ENCODE assay signal across 21 mouse cellular contexts in genomic region chr12:54290311-54290710, GRCm38 (mm10).
DNase-seq lines count a peak whose midpoint lies in the region; ATAC-seq and TF ChIP-seq lines count a peak whose summit lies in the region.
"Had no signal": no experiment of that assay in that cellular context is flagged by ENCODE, and none has a peak within 500 bp of the region (broad histone marks: within the 10 kb centered on the region; RNA-seq: fewer than 3 reads in every experiment).

No protein-coding gene starts in this region.

- no peak for TF ChIP-seq EP300 in stomach, postnatal 0 days (optimal IDR thresholded peaks at IDR 0.05)

- no peak for TF ChIP-seq CTCF in stomach, postnatal 0 days (IDR thresholded peaks at IDR 0.05; ENCODE audit: low read depth)

- H3K4me2 ChIP-seq in forebrain, embryonic 15.5 days (replicated peaks) = no peak overlapping the region
- no peak overlapping the region for H3K4me2 ChIP-seq in stomach, postnatal 0 days (replicated peaks; ENCODE audit: low read depth)
- H3K4me2 ChIP-seq: embryonic facial prominence, embryonic 12.5 days; forebrain, embryonic 12.5 days had no signal

- H3K4me3 ChIP-seq in forebrain, embryonic 10.5 days = no peak overlapping the region
- H3K4me3 ChIP-seq in forebrain, embryonic 15.5 days = no peak overlapping the region
- no peak overlapping the region for H3K4me3 ChIP-seq in stomach, postnatal 0 days (ENCODE audit: low read depth, low read length)
- H3K4me3 ChIP-seq: embryonic facial prominence, embryonic 10.5 days; embryonic facial prominence, embryonic 12.5 days; forebrain, embryonic 12.5 days had no signal

- ATAC-seq in forebrain, embryonic 15.5 days (replicated peaks) = no peak
- ATAC-seq in stomach, postnatal 0 days (ENCODE audit: low FRiP score, low TSS enrichment) = no peak
- ATAC-seq: forebrain, embryonic 14.5 days; forebrain, postnatal 0 days had no signal

- H3K27ac ChIP-seq in forebrain, embryonic 10.5 days = no peak overlapping the region
- no peak overlapping the region for H3K27ac ChIP-seq in forebrain, embryonic 15.5 days (replicated peaks)
- H3K27ac ChIP-seq in stomach, postnatal 0 days (replicated peaks) = no peak overlapping the region
- H3K27ac ChIP-seq: embryonic facial prominence, embryonic 10.5 days; embryonic facial prominence, embryonic 12.5 days; forebrain, embryonic 12.5 days had no signal

- DNase-seq in forebrain, embryonic 10.5 days (ENCODE audit: extremely low spot score, low spot score) = peak; percentile 5
- DNase-seq in thymus, postnatal 0 days (ENCODE audit: low spot score) = peak; percentile 65
- no peak for DNase-seq in thymus, adult 18-20 months
- peak; percentile 59 for DNase-seq in 416B (ENCODE audit: low read depth)
- DNase-seq in stomach, postnatal 0 days (ENCODE audit: low spot score) = peak; percentile 4
- no peak for DNase-seq in kidney, postnatal 4 days
- DNase-seq: adrenal gland, adult 2 months; adrenal gland, postnatal 10 days; adrenal gland, postnatal 25 days; cerebellum, adult 11 months; cerebellum, adult 18-20 months; cerebellum, adult 8-10 months; cerebellum, adult 9-11 months; cerebellum, postnatal 14 days; cerebellum, postnatal 36 days; forebrain, postnatal 0 days had no signal

- H3K27me3 ChIP-seq in forebrain, embryonic 10.5 days (ENCODE audit: poor library complexity, severe bottlenecking) = no peaks in the 10 kb centered on the region
- H3K27me3 ChIP-seq in forebrain, embryonic 15.5 days = no peaks in the 10 kb centered on the region
- no peaks in the 10 kb centered on the region for H3K27me3 ChIP-seq in stomach, postnatal 0 days (ENCODE audit: control insufficient read depth, insufficient read depth, low read length)
- H3K27me3 ChIP-seq: embryonic facial prominence, embryonic 12.5 days had no signal

- H3K4me1 ChIP-seq in forebrain, embryonic 10.5 days = peaks cover 30% of the 10 kb centered on the region
- H3K4me1 ChIP-seq in forebrain, embryonic 15.5 days = peaks cover 27% of the 10 kb centered on the region
- no peaks in the 10 kb centered on the region; the same call in 1 of the 2 replicates for H3K4me1 ChIP-seq in stomach, postnatal 0 days (replicated peaks; ENCODE audit: control insufficient read depth, insufficient read depth)

- no peaks in the 10 kb centered on the region for H3K36me3 ChIP-seq in forebrain, embryonic 10.5 days (replicated peaks)
- H3K36me3 ChIP-seq in forebrain, embryonic 15.5 days = no peaks in the 10 kb centered on the region
- no peaks in the 10 kb centered on the region for H3K36me3 ChIP-seq in stomach, postnatal 0 days (ENCODE audit: control insufficient read depth, insufficient read depth, low read length)
- H3K36me3 ChIP-seq: embryonic facial prominence, embryonic 10.5 days; embryonic facial prominence, embryonic 12.5 days; forebrain, embryonic 12.5 days had no signal

- no peaks in the 10 kb centered on the region for H3K9me3 ChIP-seq in forebrain, embryonic 10.5 days
- no peaks in the 10 kb centered on the region for H3K9me3 ChIP-seq in forebrain, embryonic 15.5 days
- no peaks in the 10 kb centered on the region for H3K9me3 ChIP-seq in stomach, postnatal 0 days (ENCODE audit: control insufficient read depth, low read length)
- H3K9me3 ChIP-seq: embryonic facial prominence, embryonic 10.5 days; embryonic facial prominence, embryonic 12.5 days; forebrain, embryonic 12.5 days had no signal

- 91% methylated on average over 2 of the region's 2 CpGs for WGBS in forebrain, embryonic 10.5 days
- 91% methylated on average over 2 of the region's 2 CpGs for WGBS in forebrain, embryonic 15.5 days
- WGBS in stomach, postnatal 0 days = 83% methylated on average over 2 of the region's 2 CpGs

- H3K9ac ChIP-seq in forebrain, embryonic 15.5 days (replicated peaks) = no peak overlapping the region
- no peak overlapping the region for H3K9ac ChIP-seq in stomach, postnatal 0 days (ENCODE audit: low read length)
- H3K9ac ChIP-seq: embryonic facial prominence, embryonic 12.5 days; forebrain, embryonic 12.5 days; forebrain, postnatal 0 days had no signal

Comparison
In these comparisons a context has a peak if more than half of its experiments do, and no peak if none do; other contexts are left out.
1. DNase-seq: peak in forebrain, embryonic 10.5 days (single experiment), thymus, postnatal 0 days (single experiment), 416B (single experiment) and stomach, postnatal 0 days (single experiment); none in thymus, adult 18-20 months (0 of 2) and kidney, postnatal 4 days (0 of 2).